Mouse (Mus musculus) layer of hippocampus, adult 18-20 months (tissue): ENCODE data around the gene Tnfrsf25. TPM values are rescaled to one million over a fixed set of nuclear protein-coding genes. Genes with fewer than 3 reads are reported as not detected.

ENCODE experiments used
- DNase-seq, 2 experiments: peaks; one replicate each; pipeline ENCODE4 v3.0.0; 2022; ENCODE audit warnings: low spot score in 2 of 2
- total RNA-seq, 2 experiments: library from RNA; stranded (reverse); gene quantifications; 2 replicates each; pipeline ENCODE4 v1.2.3; 2021

The Tnfrsf25 gene
- total RNA-seq, 2 experiments from 2014 or later, result 40.4 to 49.5 TPM

DNA sequence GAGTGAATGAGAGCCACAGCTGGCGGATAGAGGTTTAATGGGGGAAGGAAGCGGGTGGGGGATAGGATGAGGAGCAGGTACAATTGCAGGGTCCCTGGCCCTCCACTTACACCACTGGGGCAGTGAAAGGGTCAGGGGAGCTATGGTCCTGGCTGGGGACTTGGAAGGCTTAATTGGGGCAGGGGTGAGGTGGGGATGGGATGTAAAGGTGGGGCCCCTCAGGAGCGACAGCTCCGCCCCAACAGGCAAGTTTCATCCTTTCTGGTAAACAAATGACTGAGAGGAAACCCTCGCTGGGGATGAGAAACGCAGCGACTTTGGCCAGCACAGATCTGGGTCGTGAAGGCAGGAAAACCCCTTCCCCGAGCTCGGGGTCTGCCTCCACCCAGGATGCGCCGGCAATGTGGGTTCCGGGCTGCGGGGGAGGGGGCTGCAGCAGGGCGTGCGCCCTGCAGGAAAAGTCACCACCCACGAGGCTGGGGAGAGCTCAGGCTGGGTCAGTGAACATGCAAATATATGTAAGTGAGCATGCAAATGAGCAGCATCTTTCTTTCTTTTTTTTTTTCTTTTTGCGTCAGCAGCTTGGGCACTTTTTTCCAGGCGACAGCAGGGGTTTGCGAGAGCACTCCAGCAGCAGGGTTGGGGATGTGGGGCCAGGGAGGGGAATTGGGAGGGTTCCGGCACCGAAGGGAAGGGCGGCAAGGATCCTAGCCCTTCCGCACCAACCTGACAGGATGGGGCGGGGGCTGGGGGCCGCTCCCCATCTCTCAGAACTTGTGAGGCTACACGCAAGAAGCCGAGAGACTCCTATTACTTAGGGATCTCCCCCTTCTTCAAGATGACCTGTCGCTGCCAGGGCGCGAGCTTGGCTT is 4.8 kb downstream of the Tnfrsf25 start:
- DNase-seq, result no peak

DNA sequence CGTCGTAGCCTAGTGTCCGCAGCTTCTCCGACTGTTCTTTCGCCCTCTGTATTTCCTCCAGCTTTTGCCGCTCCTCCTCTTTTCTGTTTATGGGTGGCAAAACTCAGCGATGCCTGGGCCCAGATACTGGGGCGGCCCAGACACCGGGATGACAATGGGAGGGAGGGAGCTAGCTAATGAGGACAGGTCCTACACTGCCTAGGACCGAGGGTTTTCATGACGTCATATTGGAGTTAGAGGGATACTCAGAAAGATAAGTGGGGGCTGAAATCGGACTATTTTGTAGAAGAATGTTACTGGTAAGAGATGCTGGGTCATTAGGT is 5.4 kb downstream of the Tnfrsf25 start:
- DNase-seq, result no peak

DNA sequence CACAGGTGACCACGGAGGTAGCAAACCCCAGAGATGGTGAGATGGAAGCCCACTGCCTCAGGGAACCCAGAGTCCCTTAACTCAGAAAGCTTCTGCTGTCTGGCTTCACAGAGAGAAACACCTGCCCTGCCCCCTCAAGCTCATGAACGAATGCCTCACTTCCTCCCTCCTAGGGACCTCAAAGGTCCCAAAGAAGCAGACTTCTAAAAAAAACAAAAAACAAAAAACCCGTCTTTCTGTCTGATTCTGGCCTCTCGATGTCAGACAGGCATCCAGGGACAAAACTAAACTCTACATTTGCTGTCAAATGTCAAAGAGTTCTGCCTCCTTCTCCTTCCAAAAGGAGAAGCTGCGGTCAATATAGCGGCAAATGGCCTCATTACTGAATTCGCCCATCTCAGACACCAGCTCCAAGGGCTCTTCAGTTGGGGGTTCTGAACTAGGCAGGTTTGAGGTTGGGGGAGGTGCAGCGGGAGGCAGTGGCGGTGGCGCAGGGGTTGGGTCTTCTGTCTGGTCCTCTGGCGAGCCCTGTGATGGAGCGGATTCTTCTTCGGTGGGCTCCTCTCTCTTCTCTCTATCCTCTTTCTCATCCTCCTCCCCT is 8.7 kb downstream of the Tnfrsf25 start:
- no peak for DNase-seq

DNA sequence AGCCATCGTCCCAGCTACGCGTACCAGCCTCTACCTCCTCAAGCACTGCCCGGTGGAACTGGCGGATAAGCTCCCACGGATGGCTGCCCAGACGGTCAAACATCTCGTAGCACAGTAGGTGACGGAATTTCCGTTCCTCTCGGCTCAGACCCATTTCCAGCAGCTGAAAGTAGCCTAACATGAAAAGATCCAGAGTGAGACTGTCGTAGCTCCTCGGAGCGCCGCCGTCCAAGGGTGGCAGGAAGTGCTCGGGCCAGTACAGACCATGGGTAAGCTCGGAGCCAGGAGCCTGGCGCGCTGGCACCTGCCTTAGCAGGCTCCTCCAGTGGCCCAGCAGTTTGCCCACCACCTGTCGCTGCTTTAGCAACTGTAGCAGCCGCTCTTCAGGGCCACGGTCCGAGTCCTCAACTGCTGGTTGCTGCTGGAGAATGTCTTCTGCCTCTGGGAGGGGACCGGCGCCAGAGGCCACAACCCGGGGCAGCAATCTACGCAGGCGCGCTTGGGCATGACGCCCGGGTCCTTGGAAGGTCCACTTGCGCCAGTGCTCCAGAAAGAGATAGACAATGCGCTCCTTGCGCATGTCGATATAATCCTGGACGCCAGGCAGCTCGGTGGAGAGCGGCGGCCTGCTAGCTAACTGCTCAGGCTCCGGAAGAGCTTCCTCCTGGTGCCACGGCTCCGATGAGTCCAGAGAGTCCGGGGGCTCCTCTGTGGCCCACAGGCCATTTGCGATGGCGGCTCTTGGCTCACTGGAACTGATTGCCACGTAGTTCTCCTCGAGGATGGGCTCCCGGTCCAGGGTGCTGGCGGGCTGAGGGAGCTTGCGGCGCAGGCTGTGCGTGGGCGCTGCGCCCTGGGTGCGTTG is 9.7 kb downstream of the Tnfrsf25 start:
- peak in 1 of 2 experiments; percentile 58 for DNase-seq

DNA sequence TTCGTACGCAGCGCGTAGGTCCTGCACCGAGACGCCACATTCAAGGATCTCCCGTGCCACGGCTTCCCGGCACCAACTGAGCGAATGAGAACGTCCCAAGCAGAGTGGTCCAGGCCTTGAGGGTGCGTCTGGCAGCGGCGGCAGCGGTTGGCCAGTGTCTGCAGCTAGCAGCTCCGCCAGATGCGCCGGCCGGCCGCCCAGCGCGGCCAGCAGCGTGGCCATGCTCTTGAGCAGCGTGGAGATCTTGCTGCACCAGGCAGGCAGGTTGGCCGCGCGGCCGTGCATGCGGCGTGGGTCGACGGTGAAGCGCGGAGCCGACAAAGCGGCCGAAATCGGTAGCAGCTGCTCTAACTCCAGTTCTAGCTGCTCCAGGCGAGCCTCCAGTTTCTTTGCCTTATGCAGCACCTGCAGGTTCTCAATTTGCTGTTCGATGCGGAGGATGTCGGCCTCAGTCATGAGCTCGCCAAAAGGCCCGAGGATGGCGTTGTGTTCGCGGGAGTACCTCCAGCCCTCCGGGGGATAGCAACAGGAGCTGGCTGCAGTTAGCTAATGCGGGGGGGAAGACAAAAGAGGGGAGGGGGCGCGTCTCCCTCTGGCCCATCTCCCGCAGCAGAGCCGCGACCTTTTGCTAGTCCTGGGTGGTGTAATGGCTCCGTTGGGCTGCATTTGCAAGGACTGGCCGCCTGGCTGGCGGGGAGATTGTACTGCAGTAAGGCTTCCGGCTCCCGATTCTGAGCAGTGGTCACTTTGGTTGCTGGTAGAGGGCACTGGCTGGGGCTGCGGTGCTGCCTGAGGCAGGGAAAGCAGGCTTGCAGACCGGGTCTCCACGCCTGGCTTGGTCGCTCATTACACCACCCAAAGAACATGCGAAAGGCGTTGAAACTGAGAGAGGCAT is 10.5 kb downstream of the Tnfrsf25 start:
- DNase-seq, result no peak

- DNase-seq, result no peak
These were observed 12.2 kb downstream of the Tnfrsf25 start for GRCm38 (mm10) chr4:152127884-152128283.

DNA sequence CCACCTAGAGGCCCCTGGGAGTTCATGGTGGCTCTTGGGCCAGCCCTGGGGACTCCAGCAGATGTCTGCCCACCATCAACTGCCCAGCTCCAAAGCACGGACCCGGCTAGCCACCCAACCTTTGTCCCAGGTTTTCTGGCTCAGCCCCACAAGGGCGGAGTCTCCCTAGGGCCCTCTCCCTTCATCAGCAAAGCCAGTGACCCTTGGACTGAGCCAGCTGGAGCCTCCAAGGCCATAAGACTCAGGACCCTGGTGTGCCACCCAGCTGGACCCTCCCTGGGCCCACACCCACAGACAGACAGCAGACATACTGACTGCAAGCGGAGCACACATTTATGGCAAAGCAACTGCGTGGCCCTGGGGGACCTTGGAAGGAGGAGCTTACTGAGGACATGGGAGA is 13.1 kb downstream of the Tnfrsf25 start:
- DNase-seq, result no peak

DNA sequence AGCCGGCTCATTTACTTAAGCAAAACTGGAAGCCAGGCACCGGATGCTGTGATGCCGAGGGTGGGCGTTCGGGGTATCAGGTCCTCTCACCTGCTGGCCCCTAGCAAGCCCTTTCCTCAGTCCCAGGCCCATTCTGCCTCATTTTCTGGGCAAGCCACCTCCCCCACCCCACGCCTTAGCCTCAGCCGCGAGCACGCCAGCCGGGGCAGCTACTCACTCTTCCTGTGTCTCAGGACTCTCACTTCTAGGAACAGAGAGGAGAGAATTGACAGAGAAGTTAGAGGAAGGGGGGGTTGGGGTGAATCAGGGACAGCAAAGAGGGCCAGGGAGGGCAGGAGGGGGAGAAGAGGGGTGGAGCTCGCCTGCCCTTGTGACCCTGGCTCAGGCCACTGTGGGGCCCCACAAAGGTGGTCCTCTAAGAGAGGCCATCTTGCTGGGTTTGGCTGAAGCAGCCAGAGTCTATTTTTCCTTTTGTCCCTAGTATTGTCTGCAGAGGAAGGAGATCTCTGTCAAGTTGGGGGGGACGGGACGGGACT is 13.7 kb downstream of the Tnfrsf25 start:
- no peak for DNase-seq

DNA sequence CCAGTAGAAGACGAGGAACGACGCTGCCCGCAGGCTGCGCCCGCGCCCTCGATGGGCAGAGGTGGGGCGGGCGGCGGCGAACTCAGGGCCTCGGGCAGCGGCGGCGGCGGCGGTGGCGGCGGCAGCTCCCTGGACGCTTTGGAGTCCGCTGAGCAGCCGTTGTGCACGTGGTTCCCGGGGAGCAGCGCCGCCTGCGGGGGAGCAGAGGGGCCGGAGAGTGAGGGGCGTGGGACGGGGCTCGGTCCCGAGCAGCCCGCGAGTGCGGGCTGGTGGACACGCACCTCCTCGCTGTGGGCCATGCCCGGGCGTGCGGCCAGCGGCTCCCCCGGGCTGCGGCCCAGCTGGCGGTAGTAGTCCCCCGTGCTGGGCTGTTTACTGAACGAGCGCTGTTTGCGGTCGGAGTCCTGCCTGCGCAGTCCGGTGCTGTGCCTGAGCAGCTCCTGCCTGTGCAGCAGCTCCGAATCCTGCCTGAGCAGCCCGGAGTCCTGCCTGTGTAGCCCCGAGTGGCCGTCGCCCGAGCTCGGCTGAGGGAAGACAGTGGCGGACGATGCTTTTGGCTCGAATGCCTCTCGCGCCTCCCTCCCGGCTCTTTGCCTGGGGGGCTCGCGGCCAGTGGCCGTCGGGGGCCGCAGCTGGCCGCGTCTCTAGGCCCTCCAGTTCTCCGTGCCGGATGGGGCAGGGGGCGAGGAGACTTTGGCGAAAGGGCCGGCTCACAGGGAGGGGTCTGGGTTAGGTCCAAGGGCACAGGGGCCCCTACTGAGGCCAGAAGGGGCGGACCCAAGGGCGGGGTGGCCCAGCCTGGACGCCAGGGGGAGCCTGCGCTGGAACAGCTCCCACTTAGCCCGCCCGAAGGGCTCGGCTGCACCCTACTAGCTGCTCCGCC is 15.3 kb downstream of the Tnfrsf25 start:
- DNase-seq, result peak in 1 of 2 experiments; percentile 42

GRCm38 (mm10) chr4:152131809-152132771 is 16.4 kb downstream of the Tnfrsf25 start:
- DNase-seq, result no peak

DNA sequence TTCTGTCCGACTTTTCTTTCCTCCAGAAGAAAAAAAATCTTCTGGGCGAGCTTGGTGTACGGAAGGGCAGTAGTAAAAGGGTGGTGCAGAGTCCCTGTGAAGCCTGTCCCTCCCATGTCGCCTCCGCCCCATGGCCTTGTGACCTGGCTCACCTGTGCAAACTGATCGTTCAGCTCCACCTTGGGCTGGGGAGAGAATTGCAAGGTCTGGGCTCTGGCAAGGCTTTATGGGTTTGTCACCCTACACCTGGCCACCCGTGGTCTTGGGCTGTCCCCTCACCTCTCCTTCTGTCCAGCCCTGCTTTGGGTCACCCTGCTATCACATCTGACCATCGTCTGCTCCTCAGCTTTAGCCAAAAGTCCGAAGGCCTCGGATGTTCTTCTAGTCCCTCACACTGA is 17.0 kb downstream of the Tnfrsf25 start:
- no peak for DNase-seq

DNA sequence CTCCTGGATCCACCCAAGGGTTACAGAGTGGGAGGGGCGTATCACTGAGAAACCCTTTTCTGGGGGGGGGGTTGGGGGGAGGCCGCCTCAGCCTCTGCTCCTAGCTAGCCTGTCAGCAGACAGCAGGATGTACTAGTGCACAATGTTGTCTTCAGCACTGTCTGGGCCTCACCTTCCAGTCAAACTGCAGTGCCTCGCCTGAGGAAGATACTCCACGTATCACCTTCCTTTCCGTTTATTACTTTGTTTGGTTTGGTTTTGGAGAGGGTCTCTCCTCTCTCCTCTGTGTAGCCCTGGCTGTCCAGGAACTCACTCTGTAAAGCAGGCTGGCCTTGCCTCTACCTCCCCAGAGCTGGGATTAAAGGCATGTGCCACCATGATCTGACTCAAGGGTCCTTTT is 17.5 kb downstream of the Tnfrsf25 start:
- DNase-seq, result no peak

DNA sequence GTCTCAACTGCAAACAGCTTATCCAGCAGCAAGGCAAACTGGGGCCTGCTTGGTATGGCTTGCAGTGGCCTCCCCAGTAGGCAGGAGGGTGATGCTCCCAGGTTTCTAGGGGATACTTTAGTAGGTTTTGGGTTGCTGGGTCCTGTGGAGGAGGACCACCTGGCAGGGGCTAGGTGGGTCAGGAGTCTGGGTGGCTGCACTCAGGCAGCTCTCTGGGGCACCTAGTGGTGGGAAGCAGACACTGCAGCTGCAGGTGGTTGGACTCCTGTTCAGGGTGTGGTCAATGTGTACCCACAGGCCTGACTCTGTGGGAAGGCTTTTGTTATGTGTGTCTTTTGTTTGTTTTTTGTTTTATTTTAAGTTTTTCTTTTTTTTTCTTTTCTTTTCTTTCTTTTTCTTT is 18.8 kb downstream of the Tnfrsf25 start:
- DNase-seq, result peak in 1 of 2 experiments; percentile 53

- DNase-seq, result no peak
These were observed 19.6 kb downstream of the Tnfrsf25 start for GRCm38 (mm10) chr4:152135363-152135762.

DNA sequence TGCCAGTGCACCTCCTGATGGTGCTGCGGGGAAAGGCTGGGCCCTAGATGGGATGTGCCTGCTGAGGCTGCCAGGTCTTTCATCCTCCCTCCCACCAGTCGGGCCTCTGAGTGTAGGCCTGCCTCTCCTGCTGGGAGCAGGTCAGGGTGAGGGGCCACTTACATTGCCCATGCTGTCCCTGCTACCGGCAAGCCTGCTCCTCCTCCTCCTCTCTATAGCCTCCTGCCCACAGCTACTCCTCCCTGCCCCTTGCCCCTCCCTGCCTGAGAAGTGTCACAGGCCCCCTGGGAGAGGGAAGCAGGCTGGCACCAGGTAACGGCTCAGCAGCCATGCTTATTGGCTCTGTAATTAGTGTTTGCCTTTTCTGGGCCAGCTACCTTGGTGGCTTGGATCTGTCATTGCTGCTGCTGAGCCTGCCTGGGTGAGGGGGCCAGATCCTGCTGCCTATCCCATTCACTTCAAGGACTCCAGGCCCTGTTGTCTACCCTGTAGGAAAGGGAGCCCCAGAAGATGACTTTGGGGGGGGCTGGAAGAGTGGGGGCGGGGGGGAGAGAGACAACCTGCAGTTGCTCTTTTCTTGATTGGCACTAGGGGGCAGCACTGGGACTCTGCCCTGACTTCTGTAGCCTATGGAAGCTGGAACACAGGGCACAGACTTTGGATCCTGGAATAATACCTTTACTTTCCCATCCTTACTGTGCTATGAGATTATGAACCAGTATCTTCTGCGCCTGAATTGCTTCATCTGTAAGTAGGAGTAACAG is 20.6 kb downstream of the Tnfrsf25 start:
- DNase-seq, result no peak

DNA sequence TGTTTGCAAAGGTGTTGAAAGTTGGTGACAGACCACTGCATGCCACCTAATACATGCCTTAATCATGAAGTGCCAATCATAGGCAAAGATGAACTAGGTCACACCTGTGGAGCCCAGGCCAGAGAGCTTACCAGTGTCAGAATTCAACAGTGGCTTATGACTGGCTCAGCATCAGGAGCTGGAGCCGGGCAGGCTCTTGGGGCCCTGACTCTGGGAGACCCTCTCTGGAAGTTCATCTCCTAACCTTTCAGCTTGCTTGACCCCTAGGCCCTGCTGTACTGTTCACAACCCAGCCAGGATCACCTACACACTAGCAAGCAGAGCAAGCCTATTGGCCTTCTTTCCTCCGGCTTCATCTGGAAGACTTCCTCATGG is 21.1 kb downstream of the Tnfrsf25 start:
- no peak for DNase-seq

DNA sequence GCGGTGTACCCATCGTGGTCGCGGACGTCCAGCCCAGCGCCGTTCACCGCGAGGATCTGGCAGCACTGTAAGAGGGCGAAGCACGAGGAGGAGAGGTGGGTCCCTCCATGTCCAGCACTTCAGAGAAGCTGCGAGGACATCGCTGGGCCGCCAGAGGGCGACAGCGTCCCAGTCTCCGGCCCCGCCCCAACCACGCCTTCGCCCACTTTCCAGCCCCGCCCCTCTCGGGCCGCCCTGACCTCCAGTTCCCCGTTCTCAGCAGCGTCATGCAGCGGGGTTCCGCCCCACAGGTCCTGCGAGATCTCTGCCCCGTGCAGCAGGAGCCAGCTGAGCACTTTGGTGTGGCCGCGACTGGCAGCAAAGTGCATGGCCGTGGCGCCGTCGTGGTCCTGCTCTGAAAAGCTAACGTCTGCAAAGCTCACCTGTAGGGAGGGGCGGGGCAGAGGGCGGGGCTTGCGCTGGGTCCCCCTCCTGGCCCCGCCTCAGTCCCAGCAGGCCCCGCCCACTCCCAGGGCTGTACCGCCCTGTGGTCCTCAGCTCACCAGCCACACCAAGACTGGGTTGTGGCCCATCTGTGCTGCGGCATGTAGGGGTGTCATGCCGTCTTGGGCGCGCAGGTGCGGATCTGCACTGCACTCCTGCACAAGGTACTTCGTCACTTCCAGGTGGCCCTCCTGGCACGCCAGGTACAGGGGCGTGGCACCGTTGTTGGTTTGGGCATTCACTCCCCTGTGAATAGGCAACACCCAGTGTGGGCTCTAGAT is 22.9 kb downstream of the Tnfrsf25 start:
- DNase-seq, result peak in 1 of 2 experiments; percentile 78
